Mouse (Mus musculus): Measurements from ENCODE around the gene Optc. TPM values are rescaled to one million over a fixed set of nuclear protein-coding genes. Genes with fewer than 3 reads are reported as not detected.

Optc gene
- polyA plus RNA-seq, 1 experiment from 2014 or later: 0.54 TPM

GRCm38 (mm10) chr1:133921304-133921751 lies 13.5 kb upstream of the Optc start, which contains the start of gene Prelp:
Gene Prelp, minus strand, starts transcription at chr1:133921414.
- H3K36me3 ChIP-seq (ENCODE audit: control insufficient read depth, insufficient read depth, low read length): no peaks in the 10 kb centered on the region
- 7% methylated on average over 8 of the region's 8 CpGs for WGBS
- no peaks in the 10 kb centered on the region for H3K27me3 ChIP-seq (ENCODE audit: control insufficient read depth, insufficient read depth, low read depth, low read length)
- peak within 1 kb of the TSS; percentile 48 for H3K4me2 ChIP-seq (ENCODE audit: low read depth, low read length)
- no peaks in the 10 kb centered on the region for H3K9me3 ChIP-seq (ENCODE audit: control insufficient read depth, low read length)
- peaks cover 62% of the 10 kb centered on the region for H3K4me1 ChIP-seq (replicated peaks; ENCODE audit: control insufficient read depth, insufficient read depth, low read length)
- peak within 1 kb of the TSS; percentile 33 for H3K4me3 ChIP-seq (ENCODE audit: low read length)
- peak within 1 kb of the TSS; percentile 90 for H3K27ac ChIP-seq (ENCODE audit: low read length)
- peak within 1 kb of the TSS; percentile 54 for H3K9ac ChIP-seq (ENCODE audit: low read length)
- ATAC-seq (ENCODE audit: low read depth): peak; percentile 65

DNA sequence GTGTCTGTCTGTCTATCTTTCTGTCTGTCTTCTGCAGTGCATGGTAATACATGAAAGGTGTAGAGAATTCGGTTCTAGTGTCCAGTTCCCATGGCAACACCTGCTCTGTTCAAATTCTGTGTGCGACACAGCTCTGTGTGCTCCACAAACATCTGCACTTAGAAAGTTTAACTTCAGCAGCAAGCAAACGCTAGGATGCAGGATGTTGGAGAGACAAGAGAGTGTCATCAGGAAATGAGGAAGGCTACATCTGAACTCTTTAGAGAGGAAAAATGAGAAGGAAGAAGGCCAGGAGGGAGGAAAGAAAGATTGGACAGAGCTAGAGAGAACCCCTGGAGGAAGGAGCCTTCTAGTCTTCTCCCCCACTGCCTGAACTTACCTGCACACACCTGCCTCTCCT lies 13.1 kb upstream of the Optc start:
- Histone ChIP-seq H3K9ac (ENCODE audit: low read length) (peak overlapping the region; percentile 54), H3K27me3 (ENCODE audit: control insufficient read depth, insufficient read depth, low read depth, low read length) (no peaks in the 10 kb centered on the region), H3K4me2 (ENCODE audit: low read depth, low read length) (peak overlapping the region; percentile 48), H3K4me3 (ENCODE audit: low read length) (peak overlapping the region; percentile 33), H3K27ac (ENCODE audit: low read length) (peak overlapping the region; percentile 90), H3K36me3 (ENCODE audit: control insufficient read depth, insufficient read depth, low read length) (no peaks in the 10 kb centered on the region), H3K4me1 (replicated peaks; ENCODE audit: control insufficient read depth, insufficient read depth, low read length) (peaks cover 67% of the 10 kb centered on the region), H3K9me3 (ENCODE audit: control insufficient read depth, low read length) (no peaks in the 10 kb centered on the region)
- 19% methylated on average over 3 of the region's 3 CpGs for WGBS
- no peak for ATAC-seq (ENCODE audit: low read depth)

GRCm38 (mm10) chr1:133920401-133920800 lies 12.6 kb upstream of the Optc start:
- H3K36me3 ChIP-seq (ENCODE audit: control insufficient read depth, insufficient read depth, low read length): no peaks in the 10 kb centered on the region
- H3K27ac ChIP-seq (ENCODE audit: low read length): peak overlapping the region; percentile 90
- no peaks in the 10 kb centered on the region for H3K9me3 ChIP-seq (ENCODE audit: control insufficient read depth, low read length)
- 21% methylated on average over 3 of the region's 3 CpGs for WGBS
- peak overlapping the region; percentile 48 for H3K4me2 ChIP-seq (ENCODE audit: low read depth, low read length)
- peaks cover 72% of the 10 kb centered on the region for H3K4me1 ChIP-seq (replicated peaks; ENCODE audit: control insufficient read depth, insufficient read depth, low read length)
- no peaks in the 10 kb centered on the region for H3K27me3 ChIP-seq (ENCODE audit: control insufficient read depth, insufficient read depth, low read depth, low read length)
- H3K4me3 ChIP-seq (ENCODE audit: low read length): peak overlapping the region; percentile 33
- H3K9ac ChIP-seq (ENCODE audit: low read length): peak overlapping the region; percentile 54
- ATAC-seq (ENCODE audit: low read depth): no peak

- no peaks in the 10 kb centered on the region for H3K27me3 ChIP-seq (ENCODE audit: control insufficient read depth, insufficient read depth, low read depth, low read length)
- H3K4me3 ChIP-seq (ENCODE audit: low read length): peak overlapping the region; percentile 14; the same call in 1 of the 2 replicates
- no peaks in the 10 kb centered on the region for H3K36me3 ChIP-seq (ENCODE audit: control insufficient read depth, insufficient read depth, low read length)
- 38% methylated on average over 6 of the region's 6 CpGs for WGBS
- peaks cover 77% of the 10 kb centered on the region for H3K4me1 ChIP-seq (replicated peaks; ENCODE audit: control insufficient read depth, insufficient read depth, low read length)
- peak overlapping the region; percentile 96 for H3K27ac ChIP-seq (ENCODE audit: low read length)
- H3K4me2 ChIP-seq (ENCODE audit: low read depth, low read length): peak overlapping the region; percentile 46
- no peaks in the 10 kb centered on the region for H3K9me3 ChIP-seq (ENCODE audit: control insufficient read depth, low read length)
- no peak; the same call in 1 of the 2 replicates for ATAC-seq (ENCODE audit: low read depth)
- H3K9ac ChIP-seq (ENCODE audit: low read length): peak overlapping the region; percentile 51
Observed at GRCm38 (mm10) chr1:133918088-133918470, 10.3 kb upstream of the Optc start.

- Histone ChIP-seq H3K4me1 (replicated peaks; ENCODE audit: control insufficient read depth, insufficient read depth, low read length) (peaks cover 76% of the 10 kb centered on the region), H3K4me3 (ENCODE audit: low read length) (peak overlapping the region; percentile 14; the same call in 1 of the 2 replicates), H3K27me3 (ENCODE audit: control insufficient read depth, insufficient read depth, low read depth, low read length) (no peaks in the 10 kb centered on the region), H3K27ac (ENCODE audit: low read length) (peak overlapping the region; percentile 96), H3K36me3 (ENCODE audit: control insufficient read depth, insufficient read depth, low read length) (no peaks in the 10 kb centered on the region), H3K4me2 (ENCODE audit: low read depth, low read length) (peak overlapping the region; percentile 46), H3K9me3 (ENCODE audit: control insufficient read depth, low read length) (no peaks in the 10 kb centered on the region), H3K9ac (ENCODE audit: low read length) (peak overlapping the region; percentile 51)
- ATAC-seq (ENCODE audit: low read depth): peak; percentile 14
- WGBS: 21% methylated on average over 11 of the region's 11 CpGs
Observed at GRCm38 (mm10) chr1:133917456-133918087, 9.8 kb upstream of the Optc start.

- Histone ChIP-seq H3K9me3 (ENCODE audit: control insufficient read depth, low read length) (no peaks in the 10 kb centered on the region), H3K4me2 (ENCODE audit: low read depth, low read length) (peak overlapping the region; percentile 32), H3K4me3 (ENCODE audit: low read length) (no peak overlapping the region), H3K4me1 (replicated peaks; ENCODE audit: control insufficient read depth, insufficient read depth, low read length) (peaks cover 68% of the 10 kb centered on the region), H3K9ac (ENCODE audit: low read length) (peak overlapping the region; percentile 33; the same call in 1 of the 2 replicates), H3K36me3 (ENCODE audit: control insufficient read depth, insufficient read depth, low read length) (no peaks in the 10 kb centered on the region), H3K27ac (ENCODE audit: low read length) (peak overlapping the region; percentile 96), H3K27me3 (ENCODE audit: control insufficient read depth, insufficient read depth, low read depth, low read length) (no peaks in the 10 kb centered on the region)
- ATAC-seq (ENCODE audit: low read depth): peak; percentile 80
- WGBS: 19% methylated on average over 8 of the region's 8 CpGs
Observed at GRCm38 (mm10) chr1:133915723-133916355, 8.0 kb upstream of the Optc start.

DNA sequence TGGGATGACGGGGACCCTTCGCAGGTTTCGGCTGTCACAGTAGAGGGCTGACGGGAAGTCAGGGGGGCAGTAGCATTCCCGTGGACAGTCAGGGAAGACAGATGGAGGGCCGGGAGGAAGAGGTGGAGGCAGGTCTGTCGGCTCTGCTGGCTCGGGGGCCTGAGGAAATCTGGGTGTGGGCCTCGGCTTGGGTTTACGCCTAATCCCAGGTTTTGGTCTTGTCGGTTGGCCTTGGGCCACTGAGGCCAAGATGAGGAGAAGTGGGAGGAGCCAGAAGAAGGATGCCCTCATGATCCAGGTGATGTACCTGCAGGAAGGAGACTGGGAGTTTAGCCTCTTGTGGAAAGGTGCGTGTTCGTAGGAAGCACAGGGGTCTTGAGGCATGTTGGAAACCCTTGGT lies 7.3 kb upstream of the Optc start:
- 85% methylated on average over 13 of the region's 13 CpGs for WGBS
- H3K4me1 ChIP-seq (replicated peaks; ENCODE audit: control insufficient read depth, insufficient read depth, low read length): peaks cover 60% of the 10 kb centered on the region
- H3K27ac ChIP-seq (ENCODE audit: low read length): no peak overlapping the region
- H3K4me2 ChIP-seq (ENCODE audit: low read depth, low read length): no peak overlapping the region
- no peak for ATAC-seq (ENCODE audit: low read depth)
- no peaks in the 10 kb centered on the region for H3K27me3 ChIP-seq (ENCODE audit: control insufficient read depth, insufficient read depth, low read depth, low read length)
- H3K36me3 ChIP-seq (ENCODE audit: control insufficient read depth, insufficient read depth, low read length): no peaks in the 10 kb centered on the region
- no peak overlapping the region for H3K4me3 ChIP-seq (ENCODE audit: low read length)
- H3K9ac ChIP-seq (ENCODE audit: low read length): no peak overlapping the region
- H3K9me3 ChIP-seq (ENCODE audit: control insufficient read depth, low read length): no peaks in the 10 kb centered on the region

DNA sequence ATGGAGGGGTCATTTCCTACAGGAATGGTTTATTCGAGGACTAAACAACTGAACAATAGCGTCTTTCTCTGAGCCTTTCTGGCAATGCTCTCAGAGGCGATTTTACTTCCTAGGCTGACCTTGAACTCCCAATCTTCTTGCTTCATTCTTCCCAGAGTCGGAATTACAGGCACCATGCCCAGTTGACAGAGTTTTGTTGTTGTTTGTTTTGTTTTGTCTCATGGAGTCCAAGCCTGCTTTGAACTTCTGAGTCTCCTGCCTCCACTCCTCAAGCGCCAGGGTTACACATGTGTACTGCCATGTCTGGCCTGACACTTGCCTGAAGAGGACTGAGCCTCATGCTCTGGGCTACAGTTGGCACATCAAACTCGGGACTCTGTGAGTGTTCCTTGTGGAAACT lies 5.2 kb upstream of the Optc start:
- ATAC-seq (ENCODE audit: low read depth): no peak
- H3K4me1 ChIP-seq (replicated peaks; ENCODE audit: control insufficient read depth, insufficient read depth, low read length): peaks cover 54% of the 10 kb centered on the region
- no peak overlapping the region for H3K9ac ChIP-seq (ENCODE audit: low read length)
- no peaks in the 10 kb centered on the region for H3K27me3 ChIP-seq (ENCODE audit: control insufficient read depth, insufficient read depth, low read depth, low read length)
- no peak overlapping the region for H3K27ac ChIP-seq (ENCODE audit: low read length)
- H3K4me2 ChIP-seq (ENCODE audit: low read depth, low read length): no peak overlapping the region
- no peaks in the 10 kb centered on the region for H3K9me3 ChIP-seq (ENCODE audit: control insufficient read depth, low read length)
- no peak overlapping the region for H3K4me3 ChIP-seq (ENCODE audit: low read length)
- no peaks in the 10 kb centered on the region for H3K36me3 ChIP-seq (ENCODE audit: control insufficient read depth, insufficient read depth, low read length)
- 60% methylated on average over 6 of the region's 6 CpGs for WGBS

DNA sequence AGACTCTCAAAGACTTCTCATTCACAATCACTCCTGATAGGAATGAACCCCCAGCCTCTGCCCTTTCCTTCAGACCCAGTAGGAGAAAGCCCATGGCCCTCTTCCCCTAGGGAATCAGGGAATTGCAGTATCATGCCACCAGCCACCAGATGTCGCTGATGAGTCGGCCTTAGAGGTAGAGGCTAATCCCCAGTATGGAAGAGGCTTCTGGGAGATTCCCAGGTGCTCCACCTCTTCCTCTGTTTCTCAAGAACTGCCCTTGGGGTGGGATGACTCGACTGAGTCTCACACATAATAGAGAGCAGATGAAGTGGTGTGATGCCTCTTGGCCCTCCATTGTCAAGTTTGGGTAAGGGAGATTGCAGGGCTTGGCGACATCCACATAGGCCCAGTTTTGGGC lies 3.7 kb upstream of the Optc start:
- H3K27me3 ChIP-seq (ENCODE audit: control insufficient read depth, insufficient read depth, low read depth, low read length): no peaks in the 10 kb centered on the region
- H3K4me2 ChIP-seq (ENCODE audit: low read depth, low read length): no peak overlapping the region
- no peak overlapping the region for H3K4me3 ChIP-seq (ENCODE audit: low read length)
- H3K27ac ChIP-seq (ENCODE audit: low read length): peak overlapping the region; percentile 45
- peaks cover 44% of the 10 kb centered on the region for H3K4me1 ChIP-seq (replicated peaks; ENCODE audit: control insufficient read depth, insufficient read depth, low read length)
- H3K9me3 ChIP-seq (ENCODE audit: control insufficient read depth, low read length): no peaks in the 10 kb centered on the region
- 22% methylated on average over 4 of the region's 4 CpGs for WGBS
- H3K9ac ChIP-seq (ENCODE audit: low read length): no peak overlapping the region
- H3K36me3 ChIP-seq (ENCODE audit: control insufficient read depth, insufficient read depth, low read length): no peaks in the 10 kb centered on the region
- ATAC-seq (ENCODE audit: low read depth): peak; percentile 6; the same call in 1 of the 2 replicates
